Mouse (Mus musculus) layer of hippocampus, adult 2 months (tissue): ENCODE results near the gene Zfand3. TPM values are rescaled to one million over a fixed set of nuclear protein-coding genes. Genes with fewer than 3 reads are reported as not detected.
A peak's percentile ranks its signal among the peaks of the same experiment; 100 is the strongest.

Experiments
- DNase-seq, 2 experiments: peaks; one replicate each; pipeline ENCODE4 v3.0.0; 2022; ENCODE audit warnings: low spot score in 2 of 2
- H3K27ac ChIP-seq: fragments of 200-600 bp; 2 replicates; pipeline ENCODE4 v1.8.1; 2022
- H3K4me3 ChIP-seq: fragments of 200-600 bp; 2 replicates; pipeline ENCODE4 v1.8.1; 2022; ENCODE audit warnings: mild to moderate bottlenecking
- CTCF ChIP-seq: fragments of 200-600 bp; conservative IDR thresholded peaks from 2 replicates; pipeline ENCODE4 v1.8.1; 2022; ENCODE audit warnings: antibody characterized with exemption, mild to moderate bottlenecking, moderate library complexity
- total RNA-seq, 2 experiments: library from RNA; stranded (reverse); gene quantifications; 2 replicates each; pipeline ENCODE4 v1.2.3; 2021

The Zfand3 gene
- total RNA-seq, 2 experiments from 2014 or later = 112 to 118 TPM

DNA sequence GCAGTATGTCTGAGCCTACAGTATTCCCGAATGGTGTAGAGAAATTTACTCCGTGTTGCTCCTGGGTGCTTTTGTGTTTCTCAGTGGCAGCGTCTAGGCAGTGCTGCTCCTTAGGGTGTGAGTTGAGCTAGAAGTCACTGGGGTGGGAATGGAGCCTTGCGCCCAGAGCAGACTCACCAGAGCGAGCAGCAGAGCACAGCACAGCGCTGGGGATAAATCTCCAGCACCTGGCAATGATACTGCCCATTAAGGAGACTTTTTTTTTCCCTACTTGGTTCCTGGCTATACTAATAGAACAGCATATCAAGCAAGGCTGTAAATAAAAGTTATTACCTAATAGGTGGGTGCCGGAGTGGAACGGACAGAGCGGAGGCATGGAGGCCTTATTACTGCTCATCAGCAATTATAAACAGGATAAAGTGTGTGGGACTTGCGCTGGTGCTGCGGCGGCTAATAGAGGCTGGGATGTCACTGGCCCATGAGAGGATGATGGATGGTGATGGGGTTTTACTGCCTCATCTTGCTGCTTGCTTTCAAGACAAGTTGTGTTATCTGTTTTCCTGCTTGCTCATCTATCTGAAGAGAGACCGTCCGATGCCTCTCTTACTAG lies 156.4 kb downstream of the Zfand3 start:
- no peak overlapping the region for H3K4me3 ChIP-seq
- no peak for DNase-seq
- TF ChIP-seq CTCF = no peak

GRCm38 (mm10) chr17:30162983-30163382 lies 158.4 kb downstream of the Zfand3 start:
- Histone ChIP-seq H3K27ac (no peak overlapping the region), H3K4me3 (no peak overlapping the region)
- DNase-seq = peak in 1 of 2 experiments; percentile 1
- no peak for TF ChIP-seq CTCF

More for the DNA sequence above, 156.4 kb downstream of the Zfand3 start:
- H3K27ac ChIP-seq = no peak overlapping the region

DNA sequence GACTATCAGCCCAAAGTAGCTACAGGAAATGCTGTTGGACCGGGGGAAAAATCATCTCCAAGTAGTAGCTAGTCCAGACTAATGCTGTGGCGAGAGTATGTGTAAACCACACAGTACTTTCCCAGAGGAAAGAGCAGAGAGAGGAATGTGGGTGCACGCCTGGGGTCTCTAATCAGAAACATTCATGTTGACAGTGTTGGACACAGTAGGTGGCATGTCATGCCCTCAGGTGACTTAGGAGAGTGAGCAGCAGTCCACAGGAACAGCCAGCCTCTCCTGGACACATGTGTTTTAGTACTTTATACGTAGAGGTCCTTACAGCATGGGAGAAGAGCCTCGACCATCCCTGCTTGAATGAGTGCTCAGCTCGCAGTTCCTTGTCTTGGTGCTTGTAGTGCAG lies 159.3 kb downstream of the Zfand3 start:
- no peak overlapping the region for H3K27ac ChIP-seq
- DNase-seq = peak in 1 of 2 experiments; percentile 7
- H3K4me3 ChIP-seq = no peak overlapping the region
- TF ChIP-seq CTCF = no peak

- peak in 1 of 2 experiments; percentile 7 for DNase-seq
- Histone ChIP-seq H3K27ac (peak overlapping the region; percentile 18; the same call in 1 of the 2 replicates), H3K4me3 (no peak overlapping the region)
- no peak for TF ChIP-seq CTCF
These were observed 160.3 kb downstream of the Zfand3 start for GRCm38 (mm10) chr17:30164818-30165217.

DNA sequence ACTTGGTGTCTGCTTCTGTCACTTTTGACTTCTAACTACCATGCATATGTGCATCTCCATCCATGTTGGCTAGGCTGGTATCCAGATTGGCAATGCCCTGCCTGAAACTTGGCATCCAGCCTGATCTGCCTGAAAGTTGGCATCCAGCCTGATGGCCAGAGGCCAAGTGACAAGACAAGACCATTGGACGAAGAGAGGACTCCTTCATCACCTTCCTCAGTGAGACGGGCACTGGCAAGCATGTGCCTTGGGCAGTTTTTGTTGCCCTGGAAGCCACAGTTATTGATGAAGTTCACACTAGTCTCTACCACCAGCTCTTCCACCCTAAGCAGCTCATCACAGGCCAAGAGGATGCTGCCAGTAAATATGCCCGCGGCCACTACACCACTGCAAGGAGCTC lies 172.9 kb downstream of the Zfand3 start:
- Histone ChIP-seq H3K4me3 (no peak overlapping the region), H3K27ac (peak overlapping the region; percentile 32; the same call in 1 of the 2 replicates)
- DNase-seq = peak in 1 of 2 experiments; percentile 23
- TF ChIP-seq CTCF = no peak

GRCm38 (mm10) chr17:30178402-30178801 lies 173.9 kb downstream of the Zfand3 start:
- no peak for TF ChIP-seq CTCF
- Histone ChIP-seq H3K27ac (no peak overlapping the region), H3K4me3 (no peak overlapping the region)
- peak in 1 of 2 experiments; percentile 9 for DNase-seq

DNA sequence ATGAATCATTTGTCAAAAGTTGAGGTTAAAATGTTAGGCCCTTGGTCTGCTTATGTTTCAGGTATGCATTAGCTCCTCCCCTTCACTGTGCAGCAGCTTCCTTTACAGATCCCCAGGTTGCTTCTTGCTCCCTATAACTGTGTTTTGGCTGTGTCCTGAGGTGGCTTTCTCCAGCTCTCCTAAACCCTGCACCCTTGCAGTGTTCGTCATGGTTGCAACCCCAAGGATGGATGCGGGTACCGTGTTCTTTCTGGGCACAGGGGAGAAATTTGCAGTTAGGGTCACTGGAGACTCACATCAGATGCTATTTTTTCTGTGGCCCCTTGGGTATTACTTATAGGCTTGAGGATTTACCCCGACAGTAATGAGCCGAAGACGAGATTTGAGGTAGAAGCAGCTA lies 175.7 kb downstream of the Zfand3 start:
- DNase-seq = peak in 1 of 2 experiments; percentile 6
- no peak overlapping the region for H3K27ac ChIP-seq
- no peak for TF ChIP-seq CTCF
- no peak overlapping the region for H3K4me3 ChIP-seq

- no peak for DNase-seq
- H3K4me3 ChIP-seq = no peak overlapping the region
- H3K27ac ChIP-seq = no peak overlapping the region
- TF ChIP-seq CTCF = no peak
These were observed 177.0 kb downstream of the Zfand3 start for GRCm38 (mm10) chr17:30181554-30181953.

- Histone ChIP-seq H3K27ac (no peak overlapping the region), H3K4me3 (no peak overlapping the region)
- no peak for DNase-seq
- no peak for TF ChIP-seq CTCF
These were observed 177.5 kb downstream of the Zfand3 start for GRCm38 (mm10) chr17:30182063-30182462.

GRCm38 (mm10) chr17:30183561-30183960 lies 179.0 kb downstream of the Zfand3 start:
- DNase-seq = peak in 1 of 2 experiments; percentile 5
- no peak overlapping the region for H3K4me3 ChIP-seq
- H3K27ac ChIP-seq = peak overlapping the region; percentile 61; the same call in 1 of the 2 replicates
- TF ChIP-seq CTCF = no peak

GRCm38 (mm10) chr17:30187154-30187553 lies 182.6 kb downstream of the Zfand3 start:
- DNase-seq = peak in 1 of 2 experiments; percentile 7
- Histone ChIP-seq H3K4me3 (no peak overlapping the region), H3K27ac (peak overlapping the region; percentile 94)
- TF ChIP-seq CTCF = no peak

DNA sequence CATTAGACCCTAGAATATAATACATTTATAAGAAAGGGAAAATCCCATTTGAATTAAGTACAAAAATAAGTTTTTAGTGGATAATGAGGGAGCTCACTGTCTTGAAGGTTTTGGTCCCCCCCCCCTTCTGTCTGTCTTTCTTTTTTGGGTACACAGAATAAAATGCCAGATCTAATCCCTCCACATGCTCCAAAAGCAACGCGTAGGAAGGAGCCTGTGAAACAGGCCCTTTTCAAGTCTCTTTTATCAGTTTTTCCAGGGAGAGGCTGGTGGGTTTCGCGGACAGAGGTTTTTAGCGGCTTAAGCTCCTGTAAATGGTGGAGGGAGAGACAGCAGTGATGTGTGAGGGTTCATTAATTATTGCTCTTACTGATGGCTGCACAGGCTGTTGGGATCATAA lies 183.0 kb downstream of the Zfand3 start:
- TF ChIP-seq CTCF = no peak
- H3K27ac ChIP-seq = peak overlapping the region; percentile 94
- peak in 1 of 2 experiments; percentile 14 for DNase-seq

GRCm38 (mm10) chr17:30188031-30188981 lies 183.8 kb downstream of the Zfand3 start:
- Histone ChIP-seq H3K27ac (peak overlapping the region; percentile 94), H3K4me3 (no peak overlapping the region; the same call in 1 of the 2 replicates)
- no peak for TF ChIP-seq CTCF
- DNase-seq = peak; percentile 40 to 63

More for the DNA sequence above, 183.0 kb downstream of the Zfand3 start:
- no peak overlapping the region; the same call in 1 of the 2 replicates for H3K4me3 ChIP-seq
